Mouse (Mus musculus) MEL (cell line): ENCODE measurements around the gene Dock1. TPM values are rescaled to one million over a fixed set of nuclear protein-coding genes. Genes with fewer than 3 reads are reported as not detected.

Experiments
- DNase-seq: peaks from one replicate; pipeline ENCODE4 v3.0.0; 2011; ENCODE audit warnings: low read depth, low spot score
- H3K27ac ChIP-seq: 2 replicates; pipeline ENCODE4 v1.5.1; 2012; ENCODE audit warnings: low read depth, mild to moderate bottlenecking, control low read depth, low read length, moderate library complexity; ENCODE audit not compliant: control insufficient read depth
- H3K27me3 ChIP-seq, 2 experiments: fragments of 150-350 bp in 1 of 2; sonication (generic) in 1 of 2; 2 replicates each; pipeline ENCODE4 v1.6.1; 2012; ENCODE audit warnings: low read length in 2 of 2, mild to moderate bottlenecking in 2 of 2, improper control_type of control experiment in 1 of 2, moderate library complexity in 1 of 2; ENCODE audit not compliant: insufficient read depth in 2 of 2, control insufficient read depth in 1 of 2
- H3K36me3 ChIP-seq, 2 experiments: 2 replicates each; pipeline ENCODE4 v1.6.1; 2012 to 2014; ENCODE audit warnings: low read length in 2 of 2, improper control_type of control experiment in 1 of 2, inconsistent platforms in 1 of 2, mild to moderate bottlenecking in 1 of 2; ENCODE audit not compliant: insufficient read depth in 2 of 2, control insufficient read depth in 1 of 2
- H3K4me1 ChIP-seq, 2 experiments: fragments of 150-350 bp in 1 of 2; sonication (generic) in 1 of 2; 2 replicates each; pipeline ENCODE4 v1.6.1; 2012; ENCODE audit warnings: low read length in 2 of 2, improper control_type of control experiment in 1 of 2, mild to moderate bottlenecking in 1 of 2; ENCODE audit not compliant: insufficient read depth in 2 of 2, control insufficient read depth in 1 of 2
- H3K4me3 ChIP-seq, 2 experiments: fragments of 150-350 bp in 1 of 2; sonication (generic) in 1 of 2; 2 replicates each; pipeline ENCODE4 v1.5.1; 2012; ENCODE audit warnings: low read depth in 2 of 2, low read length in 2 of 2, mild to moderate bottlenecking in 2 of 2, moderate library complexity in 2 of 2, control low read depth in 1 of 2, improper control_type of control experiment in 1 of 2; ENCODE audit not compliant: control insufficient read depth in 1 of 2, insufficient read depth in 1 of 2
- H3K79me2 ChIP-seq: 2 replicates; pipeline ENCODE4 v1.6.1; 2012; ENCODE audit warnings: mild to moderate bottlenecking, low read length, moderate library complexity; ENCODE audit not compliant: control insufficient read depth, poor library complexity, insufficient read depth
- H3K9ac ChIP-seq: 2 replicates; pipeline ENCODE4 v1.6.1; 2012; ENCODE audit warnings: low read depth, mild to moderate bottlenecking, control low read depth, low read length, moderate library complexity; ENCODE audit not compliant: control insufficient read depth, poor library complexity, severe bottlenecking
- H3K9me3 ChIP-seq: fragments of 150-350 bp; sonication (generic); replicated peaks from 2 replicates; pipeline ENCODE4 v1.6.1; 2012; ENCODE audit warnings: mild to moderate bottlenecking, low read length, improper control_type of control experiment, moderate library complexity; ENCODE audit not compliant: insufficient read depth
- BHLHE40 ChIP-seq: IDR thresholded peaks from 2 replicates; pipeline ENCODE4 v1.6.1; 2012; ENCODE audit warnings: low read depth, mild to moderate bottlenecking, inconsistent platforms, low read length, improper control_type of control experiment, borderline replicate concordance
- CHD1 ChIP-seq: IDR thresholded peaks from 2 replicates; pipeline ENCODE4 v1.6.1; 2012; ENCODE audit warnings: low read depth, mild to moderate bottlenecking, inconsistent platforms, low read length, improper control_type of control experiment
- CTCF ChIP-seq, 3 experiments: IDR thresholded peaks in 2 of 3; conservative IDR thresholded peaks in 1 of 3; 2 replicates each; pipeline ENCODE4 v1.5.1; 2011 to 2012; ENCODE audit warnings: low read length in 3 of 3, low read depth in 2 of 3, mild to moderate bottlenecking in 2 of 3, improper control_type of control experiment in 1 of 3, inconsistent platforms in 1 of 3, mixed read lengths in 1 of 3, moderate library complexity in 1 of 3; ENCODE audit not compliant: control insufficient read depth in 1 of 3, insufficient read depth in 1 of 3, poor library complexity in 1 of 3, severe bottlenecking in 1 of 3
- ELF1 ChIP-seq: IDR thresholded peaks from 2 replicates; pipeline ENCODE4 v1.6.1; 2014; ENCODE audit warnings: low read depth, mild to moderate bottlenecking, inconsistent platforms, low read length, improper control_type of control experiment, moderate library complexity
- ETS1 ChIP-seq: IDR thresholded peaks from 2 replicates; pipeline ENCODE4 v1.6.1; 2012; ENCODE audit warnings: low read depth, mild to moderate bottlenecking, inconsistent platforms, low read length, improper control_type of control experiment, moderate library complexity
- JUND ChIP-seq: IDR thresholded peaks from 2 replicates; pipeline ENCODE4 v1.6.1; 2011; ENCODE audit warnings: low read depth, mild to moderate bottlenecking, improper control_type of control experiment, low read length
- MAFK ChIP-seq: IDR thresholded peaks from 2 replicates; pipeline ENCODE4 v1.6.1; 2011; ENCODE audit warnings: low read depth, mild to moderate bottlenecking, low read length, improper control_type of control experiment, borderline replicate concordance
- NELFE ChIP-seq: IDR thresholded peaks from 2 replicates; pipeline ENCODE4 v1.6.1; 2011; ENCODE audit warnings: low read depth, low read length, improper control_type of control experiment
- NRF1 ChIP-seq: IDR thresholded peaks from 2 replicates; pipeline ENCODE4 v1.6.1; 2014; ENCODE audit warnings: low read depth, mild to moderate bottlenecking, inconsistent platforms, low read length, improper control_type of control experiment, moderate library complexity; ENCODE audit not compliant: poor library complexity, insufficient read depth, severe bottlenecking
- POLR2A ChIP-seq, 2 experiments: IDR thresholded peaks; 2 replicates each; pipeline ENCODE4 v1.6.1; 2011 to 2012; ENCODE audit warnings: low read length in 2 of 2, mild to moderate bottlenecking in 2 of 2, control low read depth in 1 of 2, improper control_type of control experiment in 1 of 2, low read depth in 1 of 2, moderate library complexity in 1 of 2; ENCODE audit not compliant: control insufficient read depth in 1 of 2, insufficient read depth in 1 of 2, poor library complexity in 1 of 2
- POLR2AphosphoS2 ChIP-seq: IDR thresholded peaks from 2 replicates; pipeline ENCODE4 v1.6.1; 2011; ENCODE audit warnings: low read length, improper control_type of control experiment
- RAD21 ChIP-seq: IDR thresholded peaks from 2 replicates; pipeline ENCODE4 v1.6.1; 2011; ENCODE audit warnings: mild to moderate bottlenecking, low read depth, low read length, improper control_type of control experiment
- RCOR1 ChIP-seq: IDR thresholded peaks from 2 replicates; pipeline ENCODE4 v1.6.1; 2012; ENCODE audit warnings: low read depth, mild to moderate bottlenecking, inconsistent platforms, low read length, improper control_type of control experiment
- SIN3A ChIP-seq: IDR thresholded peaks from 2 replicates; pipeline ENCODE4 v1.6.1; 2012; ENCODE audit warnings: low read length, improper control_type of control experiment, inconsistent platforms
- SMC3 ChIP-seq: IDR thresholded peaks from 2 replicates; pipeline ENCODE4 v1.6.1; 2011; ENCODE audit warnings: low read depth, low read length, improper control_type of control experiment
- TAL1 ChIP-seq: IDR thresholded peaks from 2 replicates; pipeline ENCODE4 v1.6.1; 2012; ENCODE audit warnings: mild to moderate bottlenecking, inconsistent platforms, low read length, moderate library complexity, mixed read lengths
- UBTF ChIP-seq: IDR thresholded peaks from 2 replicates; pipeline ENCODE4 v1.6.1; 2012; ENCODE audit warnings: low read depth, mild to moderate bottlenecking, inconsistent platforms, low read length, improper control_type of control experiment, moderate library complexity, borderline replicate concordance; ENCODE audit not compliant: insufficient read depth
- USF2 ChIP-seq, 2 experiments: IDR thresholded peaks; 2 replicates each; pipeline ENCODE4 v1.6.1; 2011 to 2012; ENCODE audit warnings: improper control_type of control experiment in 2 of 2, low read length in 2 of 2, borderline replicate concordance in 1 of 2, inconsistent platforms in 1 of 2, low read depth in 1 of 2, mild to moderate bottlenecking in 1 of 2; ENCODE audit not compliant: insufficient read depth in 1 of 2
- ZKSCAN1 ChIP-seq: IDR thresholded peaks from 2 replicates; pipeline ENCODE4 v1.6.1; 2012; ENCODE audit warnings: low read depth, mild to moderate bottlenecking, inconsistent platforms, low read length, improper control_type of control experiment, moderate library complexity
- ZMIZ1 ChIP-seq: IDR thresholded peaks from 2 replicates; pipeline ENCODE4 v1.6.1; 2012; ENCODE audit warnings: low read depth, mild to moderate bottlenecking, inconsistent platforms, low read length, improper control_type of control experiment, moderate library complexity
- polyA plus RNA-seq, 2 experiments: library from polyadenylated mRNA; stranded (reverse) in 1 of 2; unstranded in 1 of 2; fragments of >175 nt in 1 of 2; fragments of >200 nt in 1 of 2; gene quantifications; 2 replicates each; pipeline versions ENCODE4 v1.2.1 to v1.2.4; 2012; ENCODE audit warnings: low replicate concordance in 2 of 2, low read depth in 1 of 2; ENCODE audit not compliant: insufficient read length in 2 of 2, insufficient read depth in 1 of 2, missing spikeins in 1 of 2
- total RNA-seq: library from RNA; depleted of rRNA; stranded (reverse); fragments of 300-350 nt; gene quantifications from 2 replicates; pipeline ENCODE4 v1.2.3, GENCODE M21; 2012

Gene Dock1
- total and polyA plus RNA-seq, 3 experiments: not detected

GRCm38 (mm10) chr7:134794889-134795288 lies 124.4 kb downstream of the Dock1 start:
- Histone ChIP-seq H3K27me3 (no peaks in the 10 kb centered on the region), H3K9me3 (no peaks in the 10 kb centered on the region), H3K4me3 (no peak overlapping the region), H3K27ac (no peak overlapping the region), H3K9ac (no peak overlapping the region), H3K79me2 (no peaks in the 10 kb centered on the region), H3K4me1 (no peaks in the 10 kb centered on the region), H3K36me3 (no peaks in the 10 kb centered on the region)
- no peak for TF ChIP-seq TAL1
- no peak for DNase-seq

DNA sequence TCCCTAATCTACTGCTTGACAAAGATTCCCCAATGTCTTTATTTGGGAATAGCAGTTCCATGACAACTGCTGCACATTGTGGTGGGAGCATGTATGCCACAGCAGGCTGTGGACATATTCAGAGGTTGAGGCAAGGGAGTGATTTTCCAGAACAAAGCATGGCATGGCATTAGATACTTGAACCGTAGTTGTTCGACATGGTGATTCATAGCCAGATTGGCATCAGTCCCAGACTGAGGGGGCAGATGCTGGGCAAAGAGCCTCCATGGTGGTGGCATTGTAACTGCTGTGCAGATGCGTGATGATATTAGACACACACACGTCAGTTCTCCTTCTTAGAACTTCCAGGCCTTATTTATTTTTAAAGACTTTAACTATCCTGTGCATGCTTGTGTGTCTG lies 129.6 kb downstream of the Dock1 start:
- H3K9me3 ChIP-seq: no peaks in the 10 kb centered on the region
- no peaks in the 10 kb centered on the region for H3K27me3 ChIP-seq
- H3K27ac ChIP-seq: no peak overlapping the region
- DNase-seq: no peak
- no peaks in the 10 kb centered on the region for H3K36me3 ChIP-seq
- no peak overlapping the region for H3K4me3 ChIP-seq
- no peaks in the 10 kb centered on the region for H3K4me1 ChIP-seq
- H3K79me2 ChIP-seq: no peaks in the 10 kb centered on the region
- no peak for TF ChIP-seq NELFE
- no peak for TF ChIP-seq JUND
- no peak for TF ChIP-seq ETS1
- no peak overlapping the region for H3K9ac ChIP-seq

DNA sequence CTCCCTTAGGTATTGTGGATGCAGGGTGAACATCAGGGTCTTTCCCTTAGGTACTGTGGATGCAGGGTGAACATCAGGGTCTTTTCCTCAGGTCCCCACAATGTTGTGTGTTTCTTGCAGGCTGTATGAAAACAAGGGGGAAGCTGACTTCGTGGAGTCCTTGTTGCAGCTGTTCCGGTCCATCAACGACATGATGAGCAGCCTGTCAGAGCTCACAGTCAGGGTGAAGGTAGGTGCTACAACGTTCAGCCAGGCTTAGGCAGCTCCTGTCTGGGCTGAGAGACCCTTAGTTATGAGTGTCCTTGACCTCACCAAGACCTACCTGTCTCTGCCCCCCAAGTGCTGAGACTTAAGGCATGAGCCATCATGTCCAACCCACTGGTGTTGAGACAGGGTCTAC lies 134.0 kb downstream of the Dock1 start:
- Histone ChIP-seq H3K36me3 (no peaks in the 10 kb centered on the region), H3K4me1 (no peaks in the 10 kb centered on the region), H3K27ac (no peak overlapping the region), H3K79me2 (no peaks in the 10 kb centered on the region), H3K27me3 (no peaks in the 10 kb centered on the region; a peak in 1 of 4 replicates), H3K9me3 (no peaks in the 10 kb centered on the region), H3K4me3 (no peak overlapping the region), H3K9ac (no peak overlapping the region)
- TF ChIP-seq POLR2AphosphoS2: no peak
- TF ChIP-seq ZKSCAN1: no peak
- TF ChIP-seq SIN3A: no peak
- no peak for TF ChIP-seq TAL1
- no peak for TF ChIP-seq SMC3
- no peak for TF ChIP-seq ETS1
- no peak for DNase-seq

DNA sequence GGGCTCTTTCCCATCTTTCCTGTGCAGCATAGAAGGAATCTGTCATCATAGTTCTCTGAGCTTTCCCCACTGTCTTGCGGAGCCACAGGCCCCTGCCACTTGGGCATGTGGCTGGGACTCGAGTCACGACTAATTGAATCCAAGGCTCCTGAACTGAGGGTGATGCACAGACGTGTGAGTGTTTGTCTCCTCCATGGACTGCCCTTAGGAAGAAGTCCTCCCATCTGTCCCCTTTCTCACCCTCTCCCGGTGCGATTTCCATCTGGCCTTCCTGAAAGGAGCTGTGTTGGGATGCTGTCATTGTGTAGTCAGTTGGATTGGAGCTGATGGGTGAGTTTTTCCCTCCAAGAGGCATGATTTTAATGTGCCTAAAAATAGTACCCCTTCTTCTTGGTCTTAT lies 136.3 kb downstream of the Dock1 start:
- Histone ChIP-seq H3K36me3 (no peaks in the 10 kb centered on the region), H3K9ac (no peak overlapping the region), H3K27ac (no peak overlapping the region), H3K27me3 (no peaks in the 10 kb centered on the region; a peak in 1 of 4 replicates), H3K79me2 (no peaks in the 10 kb centered on the region), H3K4me1 (no peaks in the 10 kb centered on the region), H3K9me3 (no peaks in the 10 kb centered on the region), H3K4me3 (no peak overlapping the region)
- TF ChIP-seq SIN3A (no peak), USF2 (IDR thresholded peaks at IDR 0.05; ENCODE audit: borderline replicate concordance in 1 of 2, insufficient read depth in 1 of 2, low read depth in 1 of 2, low read length in 2 of 2) (no peak), ELF1 (no peak), TAL1 (no peak), BHLHE40 (no peak), ZMIZ1 (no peak), RCOR1 (no peak), POLR2AphosphoS2 (no peak), JUND (no peak), NRF1 (no peak), ZKSCAN1 (no peak), ETS1 (no peak), CTCF (IDR thresholded peaks at IDR 0.05 in 2 of 3, conservative IDR thresholded peaks at IDR 0.05 in 1 of 3; ENCODE audit: control insufficient read depth in 1 of 3, insufficient read depth in 1 of 3, low read depth in 2 of 3, low read length in 3 of 3, poor library complexity in 1 of 3, severe bottlenecking in 1 of 3) (no peak), UBTF (no peak), MAFK (no peak), POLR2A (IDR thresholded peaks at IDR 0.05; ENCODE audit: control insufficient read depth in 1 of 2, insufficient read depth in 1 of 2, low read depth in 1 of 2, low read length in 2 of 2, poor library complexity in 1 of 2) (no peak), NELFE (no peak), CHD1 (no peak), RAD21 (no peak)
- no peak for DNase-seq
